Mouse (Mus musculus): ENCODE data around the gene Panx2.

DNA sequence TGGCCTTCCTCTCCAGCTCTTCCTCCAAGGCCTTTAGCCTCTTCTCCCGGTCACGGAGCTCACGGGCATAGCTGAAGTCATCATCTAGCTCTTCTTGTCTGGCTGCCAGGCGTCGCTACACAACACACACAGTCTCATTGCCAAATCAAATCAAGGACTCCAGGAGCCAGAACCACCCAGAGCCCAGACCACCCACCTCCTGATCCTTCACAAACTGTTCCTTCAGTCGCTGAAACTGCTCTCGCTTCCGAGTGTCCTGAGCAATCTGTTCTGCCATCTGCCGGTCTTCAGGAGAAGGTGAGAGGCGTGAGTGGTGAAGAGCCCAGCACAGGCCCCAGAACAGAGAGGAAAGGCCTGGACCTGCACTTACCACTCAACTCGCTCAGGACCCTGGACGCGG, 46.5 kb downstream of the Panx2 start:
- TF ChIP-seq CTCF (IDR thresholded peaks at IDR 0.05; ENCODE audit: low read depth, low read length) (no peak), TAL1 (conservative IDR thresholded peaks at IDR 0.05; ENCODE audit: low read depth, low read length) (no peak)
